Mouse (Mus musculus) adrenal gland, postnatal 10 days (tissue): ENCODE results near the gene Iqgap1. TPM values are rescaled to one million over a fixed set of nuclear protein-coding genes. Genes with fewer than 3 reads are reported as not detected.
A peak's percentile ranks its signal among the peaks of the same experiment; 100 is the strongest.

Source experiments
- DNase-seq: peaks from one replicate; pipeline ENCODE4 v3.0.0; 2021; ENCODE audit warnings: mixed read lengths
- total RNA-seq, 2 experiments: library from RNA; stranded (reverse); gene quantifications; 2 replicates each; pipeline ENCODE4 v1.2.3; 2021

Iqgap1 gene
- total RNA-seq, 2 experiments from 2014 or later: 76.2 to 86.8 TPM

DNA sequence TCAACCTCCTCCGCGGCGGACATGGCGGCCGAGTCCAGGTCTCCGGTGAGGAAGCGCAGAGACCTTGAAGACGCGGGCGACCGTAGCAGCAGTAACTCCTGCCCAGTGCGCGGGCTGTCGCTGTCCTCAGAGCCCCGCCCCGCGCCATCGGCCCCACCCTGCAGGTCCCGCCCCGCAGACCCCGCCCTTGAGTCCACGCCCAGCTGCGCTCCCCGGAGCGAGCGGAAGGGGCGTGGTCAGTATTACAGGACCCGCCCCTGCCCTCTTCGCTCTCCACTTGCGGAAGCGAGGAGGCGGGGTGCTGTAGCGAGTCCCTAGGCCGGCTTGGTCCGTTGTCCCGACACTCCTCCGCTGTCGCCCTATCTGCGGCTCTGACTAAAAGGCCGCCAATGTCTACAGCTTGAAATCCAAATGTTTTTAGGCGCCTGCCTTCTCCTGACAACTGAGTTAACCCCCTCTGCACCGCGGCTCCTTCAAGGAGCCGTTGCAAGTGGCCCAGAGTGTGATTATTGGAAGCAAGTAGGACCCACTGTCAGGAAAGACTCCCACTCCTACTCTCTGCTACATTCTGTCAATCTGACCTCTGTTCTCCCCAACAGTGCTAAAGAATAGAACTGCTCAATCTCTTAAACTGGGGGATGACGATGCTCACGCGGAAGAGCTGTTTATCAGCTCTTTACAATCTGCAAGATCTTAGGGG lies 22.5 kb downstream of the Iqgap1 start:
- DNase-seq: peak; percentile 97

GRCm38 (mm10) chr7:80802412-80803160 lies 23.2 kb downstream of the Iqgap1 start:
- no peak for DNase-seq

- no peak for DNase-seq
These were observed 26.5 kb downstream of the Iqgap1 start for GRCm38 (mm10) chr7:80799307-80799706.

DNA sequence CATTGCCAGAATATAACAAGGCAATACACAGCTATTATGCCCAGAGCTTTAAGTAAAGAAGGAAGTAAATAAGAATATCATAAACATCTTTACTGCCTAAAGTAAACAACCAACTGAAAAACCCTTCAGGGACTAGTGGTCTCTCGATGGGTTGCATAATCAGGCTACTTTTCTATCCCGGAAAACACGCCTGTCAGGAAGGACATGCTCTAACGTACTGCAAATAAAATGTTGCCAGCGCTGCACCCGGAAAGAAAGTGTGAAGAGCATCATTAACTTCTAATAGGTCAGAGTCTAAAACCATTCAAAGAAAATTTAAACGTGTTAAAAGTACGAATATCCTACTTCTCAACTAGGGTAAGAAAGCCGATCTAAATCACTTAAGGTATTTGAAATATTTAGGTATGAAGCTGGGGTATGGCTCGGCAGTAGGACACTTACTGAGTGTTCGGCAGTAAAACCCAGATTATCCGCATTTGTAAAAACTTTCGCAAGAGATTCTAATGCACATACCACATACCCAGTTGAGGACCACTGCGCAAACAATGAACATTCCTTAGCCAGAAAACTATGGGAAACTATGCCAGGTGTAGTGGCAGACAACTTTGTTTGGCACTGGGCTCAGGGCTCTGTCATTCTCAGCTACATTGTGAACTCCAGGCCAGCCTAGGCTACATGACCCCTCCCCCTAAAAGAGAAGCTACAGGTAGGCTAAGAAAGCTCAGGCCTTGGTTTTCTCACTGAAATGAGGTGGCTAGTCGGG lies 28.8 kb downstream of the Iqgap1 start:
- no peak for DNase-seq

- DNase-seq: no peak
These were observed 29.5 kb downstream of the Iqgap1 start for GRCm38 (mm10) chr7:80796258-80796657.

DNA sequence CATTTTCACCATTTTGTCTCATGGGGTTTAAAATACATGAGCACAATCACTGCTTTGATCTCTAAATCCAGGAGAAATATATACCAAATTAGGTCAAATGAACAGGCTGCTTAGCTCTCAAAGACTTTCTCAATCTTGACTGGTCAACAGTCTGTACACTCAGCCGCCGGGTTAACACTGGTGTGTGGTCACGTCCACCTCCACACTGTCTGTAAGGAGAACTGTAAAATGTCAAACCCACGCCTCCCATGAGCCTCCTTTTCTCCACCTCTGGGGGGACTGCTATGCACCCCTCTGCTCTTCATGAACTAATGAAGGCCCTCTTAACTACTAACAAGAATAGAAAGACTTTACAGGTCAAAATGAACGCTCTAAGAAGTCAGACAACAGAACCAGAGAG lies 36.2 kb downstream of the Iqgap1 start:
- no peak for DNase-seq

DNA sequence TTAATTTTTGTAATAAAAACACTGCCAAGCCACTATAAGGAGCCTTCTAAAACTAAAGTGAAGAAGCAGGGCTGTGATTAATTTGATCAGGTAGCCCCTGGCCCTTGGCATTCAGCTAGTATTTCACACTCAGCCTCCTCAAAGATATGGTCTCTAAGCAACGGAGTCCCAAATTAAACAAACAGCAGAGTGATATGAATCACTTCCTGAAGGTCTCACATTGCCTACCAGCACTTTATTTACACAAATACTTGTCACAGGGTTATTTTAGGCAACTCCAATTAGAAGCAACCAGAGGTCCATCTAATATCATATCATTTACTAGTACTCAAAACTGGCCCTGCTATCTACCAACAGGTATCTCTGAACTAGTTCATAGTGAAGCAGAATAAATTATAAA lies 36.7 kb downstream of the Iqgap1 start:
- no peak for DNase-seq

- no peak for DNase-seq
These were observed 37.8 kb downstream of the Iqgap1 start for GRCm38 (mm10) chr7:80788002-80788401.

GRCm38 (mm10) chr7:80786746-80787145 lies 39.0 kb downstream of the Iqgap1 start:
- DNase-seq: peak; percentile 71

DNA sequence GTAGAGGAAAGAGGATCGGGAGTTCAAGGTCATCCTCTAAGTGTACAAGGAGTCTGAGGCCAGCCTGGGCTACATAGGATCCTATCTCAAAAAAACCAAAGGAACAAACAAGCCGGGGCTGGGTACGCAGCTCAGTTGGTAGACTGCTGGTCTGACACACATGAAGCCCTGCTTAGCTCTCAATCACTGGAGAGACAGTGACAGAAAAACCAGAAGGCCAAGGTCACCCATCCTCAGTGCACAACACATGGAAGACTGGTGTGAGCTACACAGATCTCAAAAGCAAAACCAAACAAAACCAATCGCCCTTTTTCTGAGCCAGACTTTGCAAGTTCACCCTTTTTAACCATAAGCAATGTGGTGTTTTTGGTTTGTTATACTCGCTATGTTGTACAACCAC lies 41.9 kb downstream of the Iqgap1 start:
- DNase-seq: no peak

DNA sequence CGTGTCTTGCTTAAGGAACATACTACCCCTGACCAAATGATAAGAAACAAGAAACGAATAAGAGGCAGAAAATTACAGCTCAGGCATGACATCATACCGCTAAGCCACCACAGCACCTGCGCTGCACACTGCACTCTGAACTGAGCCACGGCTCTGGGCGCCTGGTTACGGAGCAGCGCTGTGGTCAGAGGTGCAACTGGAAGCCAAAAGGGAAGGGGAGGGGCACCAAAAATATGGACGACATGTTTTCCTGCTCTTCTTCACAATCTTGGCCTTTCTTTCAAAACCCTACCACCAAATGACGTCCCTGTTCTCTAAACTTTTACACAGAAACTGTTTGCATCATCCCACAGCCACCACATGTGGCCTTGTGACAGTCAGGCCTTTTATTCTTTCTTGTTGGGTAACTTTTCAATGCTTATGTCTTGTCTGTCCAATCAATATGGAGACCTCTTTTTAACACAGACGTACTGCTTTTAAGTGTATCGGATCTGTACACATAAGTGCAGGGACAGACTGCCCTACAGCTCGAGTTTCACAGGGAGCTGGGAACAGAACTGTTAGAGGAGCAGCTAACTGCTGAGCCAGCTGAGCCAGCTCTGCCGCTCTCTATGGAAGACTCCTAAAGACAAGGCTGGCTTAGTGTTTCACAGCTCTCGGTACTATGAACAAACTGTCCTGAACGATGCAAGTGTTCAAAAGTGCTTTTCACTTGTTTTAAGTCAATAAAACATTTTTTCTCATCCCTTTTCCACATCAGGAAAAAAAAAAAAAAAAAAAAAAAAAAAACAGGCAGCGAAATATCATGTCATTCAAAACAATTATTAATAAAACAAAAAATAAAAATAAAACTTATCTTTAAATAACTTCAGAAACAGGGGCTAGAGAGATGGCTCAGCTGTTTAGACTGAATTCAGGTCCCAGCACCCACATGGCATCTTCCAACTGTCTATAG lies 43.3 kb downstream of the Iqgap1 start:
- DNase-seq: no peak

DNA sequence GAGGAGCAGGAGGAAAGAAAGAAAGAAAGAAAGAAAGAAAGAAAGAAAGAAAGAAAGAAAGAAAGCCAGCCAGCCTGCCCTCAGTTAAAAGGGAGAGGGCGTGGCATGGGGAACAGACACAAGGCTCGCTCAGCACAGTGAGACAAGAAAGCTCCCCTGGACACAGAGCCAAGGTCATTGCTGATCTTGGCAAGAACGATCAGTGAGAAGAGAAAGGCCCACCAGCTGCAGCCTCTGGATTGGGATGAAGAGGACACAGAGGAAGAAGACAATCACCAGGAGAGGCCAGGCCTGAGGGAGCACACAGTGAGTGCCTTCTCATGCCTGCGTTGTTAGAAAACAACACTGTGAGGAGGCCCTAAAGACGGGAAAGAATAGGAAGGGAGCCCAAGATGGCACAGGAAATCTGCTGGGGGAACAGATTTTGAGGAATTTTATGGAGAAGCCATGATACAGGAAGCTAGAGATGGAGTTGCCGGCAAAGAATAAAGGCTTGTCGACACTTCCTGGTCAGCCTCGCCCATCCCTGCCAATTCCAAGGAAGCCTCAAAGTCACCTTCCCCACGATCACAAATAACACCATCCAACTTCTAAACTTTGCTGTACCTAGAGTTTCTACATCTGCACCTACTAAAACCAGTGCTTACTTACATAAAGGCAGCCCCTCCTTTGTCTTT lies 44.2 kb downstream of the Iqgap1 start:
- peak; percentile 61 for DNase-seq

GRCm38 (mm10) chr7:80778958-80779669 lies 46.7 kb downstream of the Iqgap1 start:
- DNase-seq: peak; percentile 33

GRCm38 (mm10) chr7:80778376-80778775 lies 47.4 kb downstream of the Iqgap1 start:
- DNase-seq: no peak

- no peak for DNase-seq
These were observed 48.6 kb downstream of the Iqgap1 start for GRCm38 (mm10) chr7:80777151-80777550.

- DNase-seq: no peak
These were observed 49.7 kb downstream of the Iqgap1 start for GRCm38 (mm10) chr7:80776090-80776489.

DNA sequence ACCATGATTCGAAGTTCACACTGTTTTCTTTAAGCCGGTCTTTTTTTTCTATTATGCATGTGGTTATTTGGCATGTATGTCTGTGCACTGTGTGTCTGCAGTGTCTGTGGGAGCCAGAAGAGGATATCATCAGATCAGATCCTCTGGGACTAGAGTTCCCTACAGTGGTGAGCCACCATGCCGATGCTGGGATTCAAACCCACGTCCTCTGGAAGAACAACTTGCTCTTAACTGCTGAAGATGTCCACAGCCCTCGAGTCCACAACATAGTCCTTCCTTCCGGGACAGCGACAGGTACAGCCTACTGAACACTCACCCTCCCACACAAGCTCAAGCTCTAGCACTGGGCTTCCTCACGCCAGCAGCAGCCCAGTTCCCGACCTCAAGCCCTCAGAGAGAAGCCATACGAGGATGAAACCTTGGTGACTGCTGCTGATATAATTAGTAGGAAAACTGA lies 50.3 kb downstream of the Iqgap1 start:
- DNase-seq: no peak

GRCm38 (mm10) chr7:80774615-80775447 lies 50.9 kb downstream of the Iqgap1 start:
- no peak for DNase-seq

GRCm38 (mm10) chr7:80773834-80774614 lies 51.8 kb downstream of the Iqgap1 start:
- no peak for DNase-seq
